Mouse (Mus musculus) layer of hippocampus, adult 2 months (tissue): ENCODE results near the gene Mag. TPM values are rescaled to one million over a fixed set of nuclear protein-coding genes. Genes with fewer than 3 reads are reported as not detected.

Source experiments
- DNase-seq, 2 experiments: peaks; one replicate each; pipeline ENCODE4 v3.0.0; 2022; ENCODE audit warnings: low spot score in 2 of 2
- H3K27ac ChIP-seq: fragments of 200-600 bp; 2 replicates; pipeline ENCODE4 v1.8.1; 2022
- H3K4me3 ChIP-seq: fragments of 200-600 bp; 2 replicates; pipeline ENCODE4 v1.8.1; 2022; ENCODE audit warnings: mild to moderate bottlenecking
- CTCF ChIP-seq: fragments of 200-600 bp; conservative IDR thresholded peaks from 2 replicates; pipeline ENCODE4 v1.8.1; 2022; ENCODE audit warnings: antibody characterized with exemption, mild to moderate bottlenecking, moderate library complexity
- total RNA-seq, 2 experiments: library from RNA; stranded (reverse); gene quantifications; 2 replicates each; pipeline ENCODE4 v1.2.3; 2021

Mag gene
- total RNA-seq, 2 experiments from 2014 or later: 135 to 145 TPM

GRCm38 (mm10) chr7:30884047-30884446, 30.6 kb downstream of the Mag start:
- no peak for TF ChIP-seq CTCF
- H3K4me3 ChIP-seq: no peak overlapping the region
- DNase-seq: no peak
- no peak overlapping the region for H3K27ac ChIP-seq

- Histone ChIP-seq H3K4me3 (no peak overlapping the region), H3K27ac (no peak overlapping the region)
- TF ChIP-seq CTCF: no peak
- no peak for DNase-seq
These were observed 33.3 kb downstream of the Mag start for GRCm38 (mm10) chr7:30881367-30881766.

GRCm38 (mm10) chr7:30880176-30880575, 34.5 kb downstream of the Mag start, which contains the start of gene Cd22:
Gene Cd22, minus strand, starts transcription at chr7:30880342.
- no peak for DNase-seq
- Histone ChIP-seq H3K27ac (no peak within 1 kb of the TSS), H3K4me3 (no peak within 1 kb of the TSS)
- TF ChIP-seq CTCF: no peak

- DNase-seq: no peak
- no peak overlapping the region for H3K4me3 ChIP-seq
- TF ChIP-seq CTCF: no peak
- no peak overlapping the region for H3K27ac ChIP-seq
These were observed 35.7 kb downstream of the Mag start for GRCm38 (mm10) chr7:30878950-30879349.

- DNase-seq: peak; percentile 27 to 69
- peak; percentile 86 for TF ChIP-seq CTCF
- no peak overlapping the region for H3K4me3 ChIP-seq
- no peak overlapping the region for H3K27ac ChIP-seq
These were observed 41.6 kb downstream of the Mag start for GRCm38 (mm10) chr7:30873083-30873482.

- no peak for TF ChIP-seq CTCF
- no peak overlapping the region for H3K4me3 ChIP-seq
- DNase-seq: no peak
- H3K27ac ChIP-seq: no peak overlapping the region
These were observed 51.3 kb downstream of the Mag start for GRCm38 (mm10) chr7:30863386-30863785.

GRCm38 (mm10) chr7:30861464-30861863, 53.2 kb downstream of the Mag start, which contains the start of gene Ffar1:
Gene Ffar1, minus strand, starts transcription at chr7:30861564.
- TF ChIP-seq CTCF: no peak
- H3K27ac ChIP-seq: no peak within 1 kb of the TSS

GRCm38 (mm10) chr7:30859635-30860402, 54.9 kb downstream of the Mag start:
- no peak overlapping the region for H3K4me3 ChIP-seq
- H3K27ac ChIP-seq: no peak overlapping the region
- TF ChIP-seq CTCF: peak; percentile 80
- peak; percentile 10 to 61 for DNase-seq

More at GRCm38 (mm10) chr7:30861464-30861863, 53.2 kb downstream of the Mag start, which contains the start of gene Ffar1:
- no peak for DNase-seq
- no peak within 1 kb of the TSS for H3K4me3 ChIP-seq

GRCm38 (mm10) chr7:30859290-30859634, 55.4 kb downstream of the Mag start:
- H3K27ac ChIP-seq: no peak overlapping the region
- peak; percentile 85 for TF ChIP-seq CTCF
- H3K4me3 ChIP-seq: no peak overlapping the region
- peak; percentile 67 to 72 for DNase-seq

- no peak for TF ChIP-seq CTCF
- no peak for DNase-seq
- Histone ChIP-seq H3K27ac (no peak overlapping the region), H3K4me3 (no peak overlapping the region)
These were observed 56.9 kb downstream of the Mag start for GRCm38 (mm10) chr7:30857746-30858145.

- no peak within 1 kb of the TSS for H3K27ac ChIP-seq
- no peak within 1 kb of the TSS for H3K4me3 ChIP-seq
- no peak for DNase-seq
- no peak for TF ChIP-seq CTCF
These were observed 58.6 kb downstream of the Mag start, which contains the start of gene Ffar3 for GRCm38 (mm10) chr7:30856078-30856477. Gene Ffar3, minus strand, starts transcription at chr7:30856178.

- no peak for TF ChIP-seq CTCF
- H3K4me3 ChIP-seq: no peak overlapping the region
- no peak for DNase-seq
- H3K27ac ChIP-seq: no peak overlapping the region
These were observed 63.3 kb downstream of the Mag start for GRCm38 (mm10) chr7:30851421-30851820.

Other genes starting within 250 kb of the Mag start
- gene Haus5, start 249.9 kb downstream of the Mag start, total RNA-seq: 1 to 10 TPM; 6.6 to 6.8 TPM
- gene Pmis2, start 243.3 kb downstream of the Mag start, total RNA-seq: not detected
- not detected for gene 2200002J24Rik, start 215.9 kb downstream of the Mag start, total RNA-seq
- under 1 TPM; 0.38 to 0.47 TPM for gene Atp4a, start 202.7 kb downstream of the Mag start, total RNA-seq
- gene Tmem147, start 185.3 kb downstream of the Mag start, total RNA-seq: 100 to 1,000 TPM; 108 to 112 TPM
- not detected for gene Gapdhs, start 171.2 kb downstream of the Mag start, total RNA-seq
- gene Sbsn, start 163.4 kb downstream of the Mag start, total RNA-seq: 1 to 10 TPM; 4.9 to 6.1 TPM
- under 1 TPM; 0.56 to 1.00 TPM for gene Dmkn, start 151.1 kb downstream of the Mag start, total RNA-seq
- not detected for gene Krtdap, start 127.0 kb downstream of the Mag start, total RNA-seq
- not detected for gene Ffar2, start 91.1 kb downstream of the Mag start, total RNA-seq
- gene Ffar3, start 58.7 kb downstream of the Mag start, total RNA-seq: not detected
- not detected for gene Ffar1, start 53.3 kb downstream of the Mag start, total RNA-seq
- not detected for gene Cd22, start 34.5 kb downstream of the Mag start, total RNA-seq
- not detected for gene Hamp2, start 9.8 kb upstream of the Mag start, total RNA-seq
- gene Hamp, start 29.2 kb upstream of the Mag start, total RNA-seq: not detected
- 100 to 1,000 TPM; 134 to 137 TPM for gene Usf2, start 41.9 kb upstream of the Mag start, total RNA-seq
- gene Lsr, start 58.6 kb upstream of the Mag start, total RNA-seq: 1 to 10 TPM; 7.5 to 8.6 TPM
- not detected for gene Fam187b, start 58.9 kb upstream of the Mag start, total RNA-seq
- gene Fxyd5, start 127.6 kb upstream of the Mag start, total RNA-seq: 10 to 100 TPM; 17.3 to 26.9 TPM
- 100 to 1,000 TPM; 117 to 121 TPM for gene Fxyd7, start 136.6 kb upstream of the Mag start, total RNA-seq
- 100 to 1,000 TPM in 1 of 2 experiments, 10 to 100 TPM in 1; 90.9 to 114 TPM for gene Fxyd1, start 142.3 kb upstream of the Mag start, total RNA-seq
- gene Lgi4, start 144.5 kb upstream of the Mag start, total RNA-seq: 10 to 100 TPM; 37.9 to 41.9 TPM
- gene Fxyd3, start 161.8 kb upstream of the Mag start, total RNA-seq: 1 to 10 TPM in 1 of 2 experiments, not detected in 1; 1.7 TPM
- 1 to 10 TPM; 2.9 to 7.1 TPM for gene Hpn, start 200.4 kb upstream of the Mag start, total RNA-seq
- gene Scn1b, start 212.1 kb upstream of the Mag start, total RNA-seq: 100 to 1,000 TPM; 585 to 611 TPM
- gene Gramd1a, start 241.0 kb upstream of the Mag start, total RNA-seq: 100 to 1,000 TPM; 118 to 124 TPM